Mouse (Mus musculus): ENCODE results near the gene Ryr3. TPM values are rescaled to one million over a fixed set of nuclear protein-coding genes. Genes with fewer than 3 reads are reported as not detected.

Ryr3 gene
- total RNA-seq, 2 experiments from 2014 or later, result 2.1 to 3.5 TPM

DNA sequence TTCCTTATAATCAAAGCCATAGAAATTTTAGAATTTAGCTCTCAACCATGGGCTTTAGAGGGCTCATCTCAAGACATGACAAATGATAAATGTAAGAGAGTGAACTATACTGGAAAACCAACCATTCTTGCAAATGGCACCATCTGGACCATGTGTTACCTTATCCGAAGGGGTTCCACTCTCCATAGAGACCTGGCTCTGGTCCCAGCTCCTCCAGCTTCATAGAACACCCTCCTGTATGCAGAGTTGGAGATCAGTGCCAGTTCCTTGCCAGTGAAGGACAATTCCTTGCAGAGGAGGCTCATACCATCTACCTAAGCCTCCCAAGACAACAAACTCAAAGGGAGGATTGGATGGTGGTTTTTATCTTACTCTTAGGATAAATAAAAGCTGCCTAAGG lies 268.0 kb downstream of the Ryr3 start:
- DNase-seq, result no peak
- intact Hi-C loops (cut with DNase I), result no loop called here

DNA sequence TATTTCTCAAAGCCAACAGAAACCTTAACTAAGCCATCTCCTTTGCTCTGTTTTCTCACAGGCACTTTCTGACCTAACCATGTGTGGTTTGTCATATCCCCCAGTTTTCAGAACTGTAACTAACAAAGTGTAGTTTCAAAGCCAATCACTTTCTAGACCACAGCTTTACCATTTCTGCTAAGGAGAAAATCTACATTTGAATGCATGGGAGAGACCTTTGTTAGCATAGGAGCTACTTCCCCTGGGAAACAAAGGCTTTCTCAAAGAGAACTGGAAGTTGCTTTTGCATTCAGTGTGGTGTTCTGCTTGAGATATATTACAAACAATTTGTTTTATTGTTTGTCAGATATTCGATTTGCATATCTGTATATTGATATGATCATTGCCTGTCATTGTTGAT lies 285.1 kb downstream of the Ryr3 start:
- no peak for DNase-seq
- intact Hi-C loops (cut with DNase I), result no loop called here

DNA sequence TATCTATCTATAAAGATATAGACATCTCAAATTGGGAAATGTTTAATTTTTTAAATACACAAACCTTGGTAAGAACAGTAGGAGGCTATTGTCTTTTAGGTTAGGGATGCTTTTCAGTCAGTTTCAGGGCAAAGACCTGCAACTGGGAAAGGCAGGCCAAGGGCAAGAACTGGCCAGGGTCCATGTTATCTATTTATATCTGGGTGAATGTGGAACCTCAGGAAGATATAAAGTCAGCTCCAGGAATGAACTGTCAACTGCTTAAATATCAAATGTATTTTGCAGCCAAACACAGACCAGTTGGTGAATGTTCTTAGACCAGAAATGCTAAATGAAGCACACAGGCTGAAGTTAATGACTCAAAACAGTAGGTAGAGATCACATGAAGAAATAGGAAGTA lies 303.1 kb downstream of the Ryr3 start:
- DNase-seq, result no peak
- intact Hi-C loops (cut with DNase I), result no loop called here

DNA sequence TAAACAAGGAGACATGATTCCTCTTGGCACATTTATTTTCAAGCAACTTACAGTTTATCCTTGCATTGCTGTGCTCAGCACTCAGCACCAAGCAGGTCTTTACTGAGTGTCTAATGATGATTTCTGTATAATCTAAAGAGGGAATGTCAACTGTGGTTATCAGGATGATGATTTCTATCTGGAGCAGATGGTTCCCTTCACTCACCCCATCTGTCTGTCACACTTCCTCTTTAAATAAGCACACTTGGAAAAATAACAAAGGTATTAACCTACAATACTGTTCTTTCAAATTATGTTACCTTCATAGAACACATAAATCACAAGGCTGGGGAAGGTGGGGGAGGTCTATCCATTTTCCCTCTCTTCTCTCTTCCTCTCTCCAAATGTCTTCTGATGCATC lies 304.3 kb downstream of the Ryr3 start:
- no peak for DNase-seq
- intact Hi-C loops (cut with DNase I), result no loop called here

DNA sequence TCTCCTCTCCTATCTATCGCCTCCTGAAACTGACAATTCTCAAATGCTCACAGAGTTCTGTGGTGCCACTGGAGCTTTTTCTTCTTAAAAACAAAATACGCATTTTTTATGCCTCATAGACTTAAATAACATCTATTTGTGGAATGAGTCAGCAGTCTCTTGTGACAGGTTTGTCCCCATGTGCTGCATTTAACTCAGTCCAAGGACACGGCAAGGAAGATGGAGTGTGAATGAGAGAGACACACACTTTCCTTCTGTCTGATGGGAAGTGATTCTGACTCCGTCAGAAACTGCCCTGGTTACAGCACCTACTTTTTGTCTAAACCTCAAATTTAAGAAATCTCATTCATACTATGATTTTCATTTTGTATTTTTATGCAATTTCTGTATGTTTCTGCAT lies 306.3 kb downstream of the Ryr3 start:
- no peak for DNase-seq
- intact Hi-C loops (cut with DNase I), result no loop called here

DNA sequence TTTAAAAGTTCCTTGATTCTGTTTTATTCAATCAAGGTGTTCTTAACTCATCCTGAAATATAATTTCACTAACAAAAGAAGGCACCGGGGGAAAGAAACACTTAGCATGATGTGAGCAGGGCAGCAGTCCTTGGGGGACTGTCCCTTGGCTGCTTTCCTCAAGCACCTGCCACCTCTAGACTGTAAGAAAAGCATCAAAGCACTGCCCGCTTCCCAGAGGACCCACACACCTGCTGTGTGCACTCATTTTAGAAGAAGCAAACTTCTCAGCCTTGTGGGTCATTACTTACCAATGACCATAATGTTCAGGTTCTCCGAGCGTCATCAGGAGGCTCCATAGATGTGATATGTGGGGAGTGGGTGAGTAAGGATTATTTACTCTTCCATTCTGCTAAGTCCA lies 307.8 kb downstream of the Ryr3 start:
- intact Hi-C loops (cut with DNase I), result no loop called here

DNA sequence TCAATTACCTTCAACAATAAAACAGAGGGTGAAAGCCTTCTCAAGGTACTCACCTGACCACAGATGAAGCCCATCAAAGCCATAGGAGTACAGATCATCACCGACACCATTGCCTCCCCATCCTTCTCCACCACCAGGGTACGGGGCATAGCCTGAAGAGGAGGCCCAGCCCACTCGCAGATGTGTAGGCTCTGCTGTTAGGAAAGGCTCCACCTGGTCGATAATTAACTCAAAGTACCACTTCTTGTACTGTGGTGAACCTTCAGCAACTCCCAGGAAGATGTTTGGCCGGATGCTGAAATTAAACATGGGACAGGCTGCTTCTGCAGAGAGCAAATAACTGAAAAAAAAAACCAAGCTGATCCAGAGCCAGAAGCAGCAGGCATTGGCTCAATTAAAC lies 316.1 kb downstream of the Ryr3 start:
- DNase-seq, result no peak

More for the DNA sequence above, 307.8 kb downstream of the Ryr3 start:
- no peak for DNase-seq

DNA sequence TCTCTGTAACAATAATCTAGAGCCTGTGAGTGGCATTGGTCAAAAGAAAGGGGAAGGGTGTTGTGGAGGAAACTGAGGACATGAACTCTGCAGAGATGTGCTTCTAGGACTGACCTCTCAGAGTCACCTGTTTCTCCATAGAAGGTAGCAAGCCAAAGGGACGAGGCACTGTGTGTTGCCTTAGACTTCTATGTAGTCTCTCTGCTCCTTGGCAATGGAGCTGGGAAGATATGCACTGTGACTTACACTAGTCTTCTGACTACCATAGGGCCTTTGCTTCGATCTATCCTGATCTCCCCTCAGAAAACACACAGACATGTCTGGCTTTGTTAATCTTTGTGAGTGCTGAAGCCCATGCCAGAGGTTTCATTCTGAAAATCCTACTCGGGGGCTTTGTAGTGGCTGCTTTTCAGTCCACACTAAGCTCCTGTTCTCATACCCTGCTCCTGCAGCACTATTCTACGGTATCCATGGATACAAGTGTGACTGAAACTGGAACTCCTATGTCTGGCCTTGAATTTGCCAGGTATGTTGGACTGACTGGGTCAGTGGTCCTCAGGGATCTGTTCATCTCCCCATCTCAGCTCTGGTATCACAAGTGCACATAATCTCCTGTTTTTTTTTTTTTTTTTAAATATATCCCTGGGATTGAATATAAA lies 332.3 kb downstream of the Ryr3 start:
- intact Hi-C loops (cut with DNase I), result no loop called here
- no peak for DNase-seq

More for the DNA sequence above, 316.1 kb downstream of the Ryr3 start:
- intact Hi-C loops (cut with DNase I), result no loop called here

DNA sequence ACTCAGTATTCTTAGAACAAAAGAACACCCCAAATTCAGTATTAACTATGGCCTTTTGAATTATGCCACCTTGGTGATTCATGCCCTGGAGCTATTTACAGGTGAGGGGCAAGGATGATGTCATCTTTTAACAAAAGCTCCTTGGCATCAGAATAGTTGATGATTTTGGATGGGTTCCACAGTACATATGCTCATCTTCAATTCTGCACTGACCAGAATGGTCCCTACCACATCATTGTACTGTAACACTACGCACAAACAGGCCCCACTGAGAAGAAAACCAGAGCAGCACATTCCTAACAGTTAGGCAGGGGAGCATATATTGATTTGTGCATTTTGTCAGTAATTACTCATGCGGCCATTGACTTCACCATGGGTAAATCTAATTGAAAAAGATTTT lies 335.1 kb downstream of the Ryr3 start:
- intact Hi-C loops (cut with DNase I), result no loop called here
- DNase-seq, result no peak

DNA sequence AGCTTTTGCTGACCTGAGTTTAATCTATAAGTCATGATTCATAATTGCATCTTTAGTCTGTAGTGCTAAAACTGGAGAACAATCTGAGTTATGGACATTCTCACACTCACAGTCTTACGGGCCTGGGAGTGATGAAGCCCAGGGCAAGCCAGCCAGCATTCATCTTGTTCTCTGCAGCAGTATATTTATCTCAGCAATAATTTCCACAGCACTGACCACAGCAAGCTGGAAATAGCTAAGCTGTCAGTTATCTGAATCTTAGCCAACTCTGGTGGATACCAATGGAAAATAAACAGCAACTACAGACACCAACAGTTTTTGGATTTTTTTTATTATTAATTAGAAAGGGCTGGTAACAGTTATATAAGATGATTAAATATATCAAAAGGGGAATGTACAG lies 335.5 kb downstream of the Ryr3 start:
- no peak for DNase-seq
- intact Hi-C loops (cut with DNase I), result no loop called here

DNA sequence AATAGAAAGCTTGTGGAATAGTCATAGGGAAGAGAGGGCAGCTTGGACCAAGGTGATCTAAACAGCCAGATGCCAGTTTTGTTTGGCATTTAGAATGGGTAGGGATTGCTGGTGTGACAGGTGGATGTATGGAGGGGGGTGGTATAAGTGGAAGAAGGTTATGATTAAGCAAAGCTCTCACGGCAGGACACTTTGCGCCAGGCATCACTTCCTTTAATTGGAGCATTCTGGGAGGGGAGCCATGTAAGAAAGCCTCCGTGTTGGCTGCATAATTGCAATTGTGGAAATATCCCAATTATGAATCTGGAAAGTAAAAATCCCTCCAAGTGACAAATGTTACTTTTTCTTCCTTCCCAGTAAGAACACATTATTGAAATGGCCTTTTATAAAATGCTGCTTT lies 339.5 kb downstream of the Ryr3 start:
- intact Hi-C loops (cut with DNase I), result no loop called here
- DNase-seq, result no peak

DNA sequence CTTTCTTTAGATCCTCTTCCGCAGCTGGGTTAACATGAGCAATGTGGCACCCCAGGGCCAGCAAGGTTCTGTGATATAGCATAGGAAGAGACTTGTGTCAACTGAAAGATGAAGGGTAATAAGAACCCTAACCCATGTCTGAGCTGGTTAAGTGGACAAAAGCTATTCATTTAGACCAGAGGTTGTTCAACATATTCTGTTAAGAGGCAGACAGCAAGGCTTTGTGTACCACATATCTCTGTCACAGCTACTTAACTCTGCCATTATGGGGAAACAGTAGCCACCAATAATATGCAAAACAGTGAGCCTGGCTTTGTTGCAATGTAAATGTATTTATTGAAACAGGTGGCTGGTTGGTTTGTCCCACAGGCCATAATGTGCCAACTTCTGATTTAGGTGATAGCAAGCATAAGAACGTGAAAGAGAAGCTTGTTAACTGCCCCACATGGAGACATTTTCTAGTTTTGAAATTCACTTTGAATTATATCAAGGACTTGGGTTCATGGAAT lies 350.8 kb downstream of the Ryr3 start:
- no peak for DNase-seq
- intact Hi-C loops (cut with DNase I), result no loop called here

DNA sequence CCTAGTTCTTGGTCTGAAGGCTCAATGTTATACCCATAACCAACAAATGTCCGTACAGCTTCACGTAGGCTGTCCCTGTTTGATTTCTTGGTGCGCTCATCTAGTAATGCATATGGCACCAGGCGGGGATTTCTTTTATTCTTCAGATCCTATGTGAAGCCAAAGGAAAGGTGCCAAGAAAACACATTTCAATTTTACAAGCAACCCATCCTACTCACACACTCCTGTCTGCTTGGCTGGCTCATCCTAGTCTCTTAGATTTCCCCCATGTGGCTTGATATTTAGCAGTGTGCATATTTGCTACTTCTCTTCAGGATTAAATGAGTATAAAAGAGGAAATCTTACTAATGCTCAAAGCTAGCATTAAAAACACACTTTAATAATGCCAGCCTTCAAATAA lies 355.1 kb downstream of the Ryr3 start:
- intact Hi-C loops (cut with DNase I), result no loop called here
- DNase-seq, result no peak

DNA sequence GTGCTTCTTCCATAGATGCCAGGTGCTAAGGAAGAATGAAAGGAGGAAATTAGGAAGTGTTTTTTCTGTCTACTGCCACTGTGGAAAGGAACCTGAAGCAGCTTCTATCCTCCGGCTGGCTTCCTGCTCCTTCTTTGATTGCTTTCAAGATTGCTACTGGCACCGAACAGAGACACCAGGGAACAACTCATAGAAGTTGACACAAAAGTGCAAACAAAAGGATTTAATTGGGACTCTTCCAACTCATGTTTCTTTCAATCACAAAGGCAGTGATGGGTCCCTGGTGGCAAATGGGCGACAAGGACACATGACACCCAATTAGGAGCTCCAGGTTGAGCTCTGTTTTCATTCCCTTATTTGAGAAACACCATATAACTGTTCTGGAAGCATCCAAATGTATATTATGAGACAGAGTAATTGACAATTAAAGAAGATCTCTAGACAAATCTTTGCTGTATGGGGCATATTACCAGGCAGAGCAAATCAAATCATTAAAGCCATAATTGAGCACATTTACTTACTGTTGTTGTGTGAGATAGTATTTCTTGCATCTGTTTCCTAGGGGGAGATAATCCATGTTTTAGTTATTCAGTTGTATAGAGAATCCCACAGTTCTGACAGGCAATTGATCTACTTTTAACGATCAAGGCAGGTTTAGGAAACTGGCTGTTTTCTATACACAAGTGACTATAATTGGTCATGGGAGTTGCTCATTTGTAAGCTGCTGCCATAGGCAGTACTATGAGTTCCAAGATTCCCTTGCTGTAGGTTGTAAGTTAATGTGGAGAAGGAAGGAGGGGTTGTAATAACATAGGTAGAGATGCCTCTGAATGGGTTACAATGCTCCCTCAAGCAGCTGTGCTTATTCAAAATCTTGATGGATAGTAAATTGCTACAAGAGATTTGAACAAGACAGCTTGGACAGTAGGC lies 371.0 kb downstream of the Ryr3 start:
- intact Hi-C loops (cut with DNase I), result no loop called here
- DNase-seq, result no peak

DNA sequence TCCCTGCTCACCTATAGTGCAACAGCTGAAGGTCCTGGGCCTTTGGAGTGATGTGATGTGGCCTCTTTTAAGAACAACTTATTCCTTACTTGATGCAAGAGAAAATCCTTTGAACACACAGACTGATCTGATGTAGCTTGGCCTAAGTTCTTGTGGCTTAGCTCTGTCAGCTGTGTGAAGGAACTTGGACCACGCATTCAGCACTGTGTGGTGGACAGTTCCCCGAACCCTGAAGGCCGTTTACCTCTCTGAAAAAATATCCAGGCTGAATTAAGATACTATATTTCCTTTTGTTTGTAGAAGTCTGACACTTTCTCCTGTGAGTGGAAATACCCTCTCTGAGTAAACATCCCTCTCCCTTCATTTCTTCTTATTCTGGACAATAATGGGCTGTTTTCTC lies 374.0 kb downstream of the Ryr3 start:
- peak; percentile 4 to 13 for DNase-seq
- intact Hi-C loops (cut with DNase I), result no loop called here

DNA sequence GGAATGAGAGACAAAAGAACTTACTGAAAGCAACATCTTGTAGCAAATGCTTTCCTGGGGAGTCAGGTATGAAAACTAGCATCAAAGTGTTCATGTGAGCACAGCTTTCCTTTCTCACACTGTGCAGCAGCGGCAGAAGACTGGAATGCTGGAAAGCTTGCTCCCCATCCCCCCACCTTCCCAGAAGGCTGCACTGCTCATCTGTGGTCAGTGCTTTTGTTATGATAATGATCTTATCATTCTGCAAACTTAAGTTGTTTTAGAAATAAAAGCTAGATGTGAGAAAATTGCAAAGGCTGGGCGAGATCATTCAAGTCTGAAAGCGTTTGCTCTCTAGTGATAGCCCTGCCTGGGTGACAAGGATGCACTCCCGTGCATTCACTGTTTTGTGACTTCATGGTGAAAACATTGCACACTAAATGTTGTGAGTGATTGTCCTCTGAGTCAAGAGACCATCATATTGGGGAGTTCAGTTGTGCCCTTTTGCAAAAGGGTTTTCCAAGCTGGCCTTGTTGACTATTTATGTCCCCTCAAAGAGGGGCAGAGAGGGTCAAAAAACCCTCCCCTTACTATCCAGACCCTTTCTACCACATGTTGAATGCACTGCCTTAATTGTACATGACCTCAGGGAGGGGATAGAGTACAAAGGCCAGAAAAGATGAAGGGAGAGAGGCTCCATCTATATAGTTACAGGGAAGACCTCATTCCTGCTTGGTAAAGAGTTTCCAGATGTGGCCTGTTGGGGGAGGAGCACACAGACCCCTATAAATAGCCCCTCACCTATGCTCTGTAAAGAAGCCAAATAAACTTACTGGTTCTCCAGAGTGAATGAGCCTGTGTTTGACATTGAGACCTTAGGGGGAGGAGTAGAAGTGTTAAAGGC lies 385.2 kb downstream of the Ryr3 start:
- DNase-seq, result no peak
- intact Hi-C loops (cut with DNase I), result no loop called here

DNA sequence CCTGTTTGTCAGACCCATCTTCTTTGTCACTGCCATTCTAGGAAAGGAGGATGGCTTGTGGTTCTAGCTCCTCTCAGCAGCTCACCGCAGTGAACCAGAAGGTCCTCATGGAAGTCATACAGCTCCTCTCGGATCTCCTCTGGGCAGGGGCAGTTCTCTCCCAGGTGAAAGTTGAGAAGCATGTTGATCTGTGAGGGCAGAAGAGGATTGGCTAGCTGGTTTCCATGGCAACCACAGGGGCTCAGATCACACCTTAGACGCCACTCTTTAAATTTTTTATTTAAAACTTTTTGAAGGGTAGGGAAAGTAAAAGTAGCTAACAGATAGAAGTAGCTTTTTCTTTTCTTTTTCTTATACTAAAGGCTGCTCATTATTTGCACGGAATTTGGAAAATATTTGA lies 390.3 kb downstream of the Ryr3 start:
- no peak for DNase-seq
- intact Hi-C loops (cut with DNase I), result no loop called here

DNA sequence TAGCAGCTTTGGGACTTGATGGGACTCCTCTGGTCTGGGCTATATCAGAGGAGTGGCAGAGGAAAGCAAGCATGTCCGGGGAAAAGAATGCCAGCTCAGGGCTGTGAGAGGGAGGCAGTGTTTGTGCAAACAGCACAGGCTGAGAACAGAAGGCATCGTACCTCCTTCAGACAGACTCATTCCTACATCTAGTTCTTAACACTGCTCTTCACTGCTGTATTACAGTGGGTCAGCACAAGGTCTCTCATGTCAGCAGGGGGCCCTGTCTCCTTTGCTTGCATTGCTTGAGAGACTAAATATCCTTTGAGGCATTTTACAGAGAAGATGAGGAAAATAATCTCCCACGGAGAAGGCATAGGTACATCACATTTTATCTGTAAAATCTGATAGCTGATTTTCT lies 394.2 kb downstream of the Ryr3 start:
- DNase-seq, result no peak
- intact Hi-C loops (cut with DNase I), result no loop called here

DNA sequence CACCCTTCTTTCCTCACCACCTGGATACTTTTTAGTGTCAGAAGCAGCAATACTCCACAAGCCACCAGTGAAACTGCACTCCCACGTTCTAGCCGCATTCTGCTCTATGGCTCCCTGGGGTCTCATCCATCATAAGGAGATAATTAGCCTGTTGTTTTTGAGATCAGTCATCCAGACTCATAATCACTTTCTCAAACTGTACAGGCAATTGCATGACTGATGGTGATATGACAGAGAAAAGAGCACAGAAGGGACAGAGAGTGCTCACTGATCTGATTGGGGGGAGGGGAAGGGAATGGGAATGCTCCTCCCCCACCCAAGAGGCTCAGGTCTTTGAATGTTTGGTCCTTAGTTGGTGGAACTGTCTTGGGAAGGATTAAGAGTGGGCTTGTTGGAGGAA lies 397.8 kb downstream of the Ryr3 start:
- intact Hi-C loops (cut with DNase I), result no loop called here
- DNase-seq, result no peak

DNA sequence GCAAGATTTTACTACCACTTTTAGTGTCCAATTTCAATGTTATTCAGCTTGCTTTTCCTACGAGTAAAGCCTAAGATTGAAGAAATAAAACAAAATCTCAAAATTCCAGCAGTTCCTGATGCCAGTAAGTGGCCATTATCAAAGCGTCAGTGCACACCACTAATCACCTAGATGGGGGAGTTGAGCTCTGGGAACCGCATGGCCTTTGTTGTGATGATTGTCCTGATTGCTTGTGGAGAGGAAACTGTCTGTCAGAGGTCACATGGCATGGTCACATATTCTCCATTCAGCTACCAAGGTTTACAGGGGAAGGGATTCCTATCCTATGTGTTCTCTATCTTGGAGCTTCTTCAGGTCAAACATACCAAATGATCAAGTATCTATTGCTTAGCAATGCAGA lies 399.9 kb downstream of the Ryr3 start:
- DNase-seq, result no peak
- intact Hi-C loops (cut with DNase I), result no loop called here

DNA sequence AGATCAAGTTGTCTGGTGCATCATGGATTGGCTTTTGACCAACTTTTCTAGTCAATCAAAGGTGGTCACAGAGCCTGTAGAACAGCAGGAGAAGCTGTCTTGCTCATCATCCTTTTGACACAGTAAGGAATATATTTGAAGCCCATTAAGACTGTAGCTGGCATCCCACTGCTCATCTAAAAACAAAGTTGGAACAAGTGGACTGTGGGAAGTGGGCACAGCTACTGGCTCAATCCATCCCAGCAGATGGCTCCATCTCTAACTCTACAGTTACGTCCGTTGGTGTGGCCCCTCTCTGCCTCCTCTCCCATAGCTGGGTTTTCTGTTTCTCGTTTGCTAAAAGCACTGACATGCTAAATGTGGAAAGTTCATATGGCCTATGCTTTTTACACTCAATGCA lies 400.9 kb downstream of the Ryr3 start:
- intact Hi-C loops (cut with DNase I), result no loop called here

More for the DNA sequence above, 400.9 kb downstream of the Ryr3 start:
- no peak for DNase-seq
